Mouse (Mus musculus): ENCODE measurements at regions not wholly inside any gene's neighbourhood (a gene's known extent, or its start where the extent isn't known, plus 50 kb on each side); places are given as distances from the start of the nearest gene placed in this dataset.

DNA sequence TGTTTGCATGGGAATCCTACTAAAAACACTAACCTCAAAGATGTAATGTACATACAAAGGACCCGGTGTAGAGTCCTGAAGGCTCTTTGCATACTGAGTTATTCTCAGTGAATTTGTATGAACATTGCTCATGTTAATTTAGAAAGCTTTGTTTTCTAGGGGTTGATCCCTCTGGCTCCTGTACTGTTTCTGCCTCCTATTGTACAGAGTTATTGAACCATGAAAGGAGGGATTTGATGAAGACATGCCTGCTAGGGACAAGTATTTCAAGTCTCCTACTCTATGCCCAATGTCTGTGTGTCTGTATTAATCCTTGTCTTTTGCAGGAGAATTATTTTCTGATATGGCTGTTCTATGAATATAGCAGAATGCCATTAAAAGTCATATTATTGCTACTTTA lies 1425.1 kb downstream of the Fam181b start:
- no peak for DNase-seq (ENCODE audit: low read depth, low spot score)

GRCm38 (mm10) chr7:94517002-94517401 lies 1437.3 kb downstream of the Fam181b start:
- DNase-seq (ENCODE audit: low read depth, low spot score): no peak

DNA sequence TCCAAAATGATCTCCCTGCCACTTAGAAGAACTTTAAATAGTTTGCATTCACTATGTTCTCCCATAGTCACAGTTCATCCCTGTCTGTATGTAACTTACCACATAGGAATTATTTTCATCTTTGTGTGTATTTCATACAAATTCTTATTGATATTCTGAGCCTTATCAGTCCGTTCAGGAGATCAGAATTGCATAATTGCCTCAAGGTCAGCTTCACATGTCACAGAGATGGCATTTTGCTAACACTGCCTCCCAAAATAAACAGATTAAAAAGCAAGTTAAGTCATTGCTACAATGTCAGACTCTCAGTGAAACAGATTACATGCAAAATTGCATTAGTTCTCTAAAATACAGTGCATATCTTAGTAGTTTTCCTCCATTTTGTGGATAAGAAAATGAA lies 1452.9 kb downstream of the Fam181b start:
- DNase-seq (ENCODE audit: low read depth, low spot score): no peak

DNA sequence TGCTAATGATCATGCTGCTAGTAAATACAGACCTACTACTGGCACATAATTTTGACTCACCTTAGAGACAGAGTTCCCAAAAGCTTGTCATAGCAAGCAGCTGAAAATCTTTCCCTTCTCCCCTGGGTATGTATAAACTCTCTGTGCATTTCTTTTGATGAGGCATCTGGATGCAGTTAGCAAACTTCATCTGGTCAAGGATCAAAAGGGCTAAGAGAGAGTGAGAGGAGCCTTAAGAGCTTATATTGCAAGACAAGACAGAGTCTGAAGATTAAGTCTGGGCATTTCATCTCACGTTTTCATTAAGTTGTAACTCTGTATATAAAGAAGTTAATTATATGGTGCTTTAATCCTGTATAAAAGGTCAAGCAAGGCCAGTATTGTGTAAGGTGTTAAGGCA lies 1468.7 kb downstream of the Fam181b start:
- peak; percentile 13 for DNase-seq (ENCODE audit: low read depth, low spot score)

GRCm38 (mm10) chr7:94581475-94581874 lies 1501.8 kb downstream of the Fam181b start:
- no peak for DNase-seq (ENCODE audit: low read depth, low spot score)

DNA sequence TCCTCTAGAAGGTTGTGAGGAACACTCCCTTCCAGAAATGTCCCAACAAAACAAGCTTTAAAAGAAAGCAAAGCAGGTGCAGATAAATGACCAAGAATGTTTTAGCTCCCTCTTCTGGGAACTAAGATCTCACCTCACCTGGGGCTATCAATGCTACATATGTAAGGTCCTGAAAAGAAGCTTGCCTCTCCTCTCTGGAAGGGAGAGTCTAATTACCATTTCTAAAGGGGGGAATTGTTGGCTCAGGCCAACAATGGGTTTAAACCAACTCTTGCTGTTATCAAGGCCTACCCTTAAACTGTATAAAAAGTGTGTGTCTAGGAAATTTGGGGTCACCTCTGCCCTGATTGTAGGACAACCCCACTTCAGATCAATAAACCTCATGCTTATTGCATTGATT lies 1508.1 kb downstream of the Fam181b start:
- DNase-seq (ENCODE audit: low read depth, low spot score): no peak

GRCm38 (mm10) chr7:94594643-94595042 lies 1515.0 kb downstream of the Fam181b start:
- no peak for DNase-seq (ENCODE audit: low read depth, low spot score)

- DNase-seq (ENCODE audit: low read depth, low spot score): no peak
These were observed 1539.3 kb downstream of the Fam181b start for GRCm38 (mm10) chr7:94618965-94619364.

DNA sequence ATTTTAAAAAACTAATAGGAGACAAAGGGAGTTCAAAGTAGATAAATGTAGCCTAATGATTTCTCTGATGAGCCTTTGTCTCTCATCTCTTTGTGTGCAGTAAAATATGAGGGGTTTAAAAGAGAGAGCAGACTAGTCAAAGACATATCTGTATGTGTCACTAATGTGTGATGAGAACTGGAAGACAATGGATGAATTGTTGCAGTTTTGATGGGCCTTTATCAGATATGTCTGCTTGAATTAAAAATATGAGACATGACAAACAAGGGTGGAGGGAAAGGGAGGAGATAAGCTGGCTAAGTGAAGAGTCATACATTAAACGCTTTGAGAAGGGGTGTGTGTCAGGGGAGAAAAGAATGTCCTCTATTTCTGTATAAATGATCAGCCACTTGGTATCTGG lies 1544.9 kb downstream of the Fam181b start:
- no peak for DNase-seq (ENCODE audit: low read depth, low spot score)

DNA sequence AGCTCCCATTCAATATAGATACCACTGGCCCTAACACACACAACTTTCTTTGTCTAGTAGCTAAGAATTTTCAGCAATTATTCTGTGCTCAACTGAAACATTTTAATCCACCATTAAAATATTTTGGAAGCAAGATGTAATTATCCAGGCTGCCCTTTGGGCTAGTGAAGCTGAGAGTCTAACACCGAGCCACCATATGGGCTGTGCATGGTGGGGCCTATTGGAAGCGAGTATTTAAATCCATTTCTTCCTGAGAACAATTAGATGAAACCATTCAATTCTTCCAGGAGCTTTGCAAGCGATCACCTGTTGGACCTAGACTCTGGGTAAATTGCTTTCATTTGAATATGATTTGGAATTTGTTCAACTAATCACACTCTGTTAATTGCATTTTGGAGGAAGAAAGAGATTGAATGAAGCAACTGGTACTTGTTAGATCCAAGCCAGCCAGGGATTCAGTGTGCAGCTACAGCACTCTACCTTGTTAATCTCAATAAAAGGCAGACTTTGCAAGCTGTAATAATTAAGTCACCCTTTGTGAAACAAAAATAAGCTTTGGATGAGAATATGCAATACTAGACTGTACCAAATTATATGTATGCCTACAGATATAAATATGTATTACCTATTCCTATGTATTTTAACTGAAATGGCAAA lies 1533.6 kb upstream of the Tenm4 start:
- no peak for DNase-seq (ENCODE audit: low read depth, low spot score)

DNA sequence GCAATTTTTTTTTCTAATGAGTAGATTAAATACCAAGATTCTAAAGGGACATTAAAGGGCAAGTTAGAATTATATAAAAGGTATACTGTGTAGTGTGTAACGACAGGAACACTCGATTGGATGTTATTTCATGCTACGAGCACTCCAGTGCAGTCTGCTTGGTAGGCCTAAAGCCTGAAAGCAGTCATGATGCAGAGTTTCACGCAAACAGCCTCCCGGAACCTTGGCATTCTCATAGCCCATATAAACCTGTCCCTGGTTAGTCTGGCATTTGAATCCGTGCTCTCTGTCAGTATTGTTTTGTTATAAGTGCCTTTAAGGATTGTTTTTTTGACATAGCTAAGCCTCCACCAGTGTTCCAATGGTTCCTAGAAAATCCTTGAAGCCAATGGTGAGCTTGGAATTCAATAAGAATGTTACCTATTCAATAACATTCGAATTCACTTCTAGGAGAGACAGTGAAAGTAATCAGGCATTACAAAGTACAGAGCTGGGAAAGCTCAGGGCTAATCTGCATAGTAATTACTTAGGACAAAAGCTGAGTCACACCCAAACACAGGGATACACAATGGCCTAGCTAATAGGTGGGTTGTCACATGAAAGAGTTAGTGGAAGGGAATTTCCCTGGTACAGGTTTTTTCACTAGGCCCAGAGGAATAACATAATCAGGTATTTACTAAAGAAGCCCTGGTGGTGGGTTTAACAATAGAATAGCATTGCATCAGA lies 1526.3 kb upstream of the Tenm4 start:
- DNase-seq (ENCODE audit: low read depth, low spot score): no peak

- DNase-seq (ENCODE audit: low read depth, low spot score): no peak
These were observed 1525.7 kb upstream of the Tenm4 start for GRCm38 (mm10) chr7:94645337-94645736.

- DNase-seq (ENCODE audit: low read depth, low spot score): no peak
These were observed 1520.6 kb upstream of the Tenm4 start for GRCm38 (mm10) chr7:94650462-94650861.

DNA sequence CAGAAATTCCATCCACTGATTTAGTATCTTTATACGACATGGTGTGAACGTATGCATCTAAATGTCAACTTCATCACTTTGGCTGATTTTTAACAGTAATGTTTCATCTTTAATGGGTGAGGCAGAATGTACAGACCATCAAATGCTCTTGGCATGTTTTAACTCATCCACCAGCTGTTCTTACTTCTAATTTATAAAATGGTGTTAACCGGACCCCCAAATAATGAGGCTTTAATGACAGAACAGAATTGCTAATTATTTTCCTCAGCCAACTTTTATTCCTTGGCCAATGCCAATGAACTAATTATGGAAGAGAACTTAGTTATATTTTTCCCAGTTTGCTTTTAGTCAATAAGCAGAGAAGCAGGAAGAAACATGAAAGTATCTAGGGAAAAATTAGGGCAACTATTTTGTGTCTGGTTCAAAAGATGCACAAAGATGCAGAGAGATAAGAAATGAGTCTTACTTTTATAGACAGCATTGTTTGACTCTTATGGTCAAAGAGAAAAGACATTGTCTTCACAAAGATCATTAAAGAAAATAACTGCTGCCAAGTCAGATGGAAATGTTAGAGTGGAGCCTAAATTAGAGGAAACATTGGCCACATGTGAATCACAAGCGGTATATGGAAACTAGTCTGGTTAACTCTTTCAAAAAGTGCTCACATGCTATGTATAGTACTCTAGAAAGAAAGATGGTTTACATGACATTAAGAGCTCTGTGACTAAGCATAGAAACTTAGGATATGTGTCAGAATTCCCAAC lies 1504.5 kb upstream of the Tenm4 start:
- DNase-seq (ENCODE audit: low read depth, low spot score): no peak

DNA sequence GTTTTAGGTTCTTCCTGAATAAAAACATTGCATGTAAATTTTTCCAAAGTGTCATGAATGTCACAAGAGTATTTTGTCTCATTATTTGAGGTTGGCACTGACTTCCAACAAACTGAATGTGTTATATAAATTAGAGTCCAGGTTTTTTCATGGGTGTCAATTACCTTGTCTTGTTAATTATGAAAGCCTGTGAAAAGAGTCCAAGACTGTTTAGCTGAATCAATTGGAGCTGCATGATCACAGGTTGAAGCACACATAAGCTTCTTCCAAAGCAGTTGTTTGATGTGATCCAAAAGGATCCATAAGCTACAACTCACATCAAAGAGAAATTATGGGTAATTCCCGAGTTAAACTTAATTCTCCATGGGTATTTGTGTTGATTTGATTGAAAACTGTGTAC lies 1502.8 kb upstream of the Tenm4 start:
- no peak for DNase-seq (ENCODE audit: low read depth, low spot score)

- peak; percentile 5 for DNase-seq (ENCODE audit: low read depth, low spot score)
These were observed 1502.1 kb upstream of the Tenm4 start for GRCm38 (mm10) chr7:94668836-94669396.

DNA sequence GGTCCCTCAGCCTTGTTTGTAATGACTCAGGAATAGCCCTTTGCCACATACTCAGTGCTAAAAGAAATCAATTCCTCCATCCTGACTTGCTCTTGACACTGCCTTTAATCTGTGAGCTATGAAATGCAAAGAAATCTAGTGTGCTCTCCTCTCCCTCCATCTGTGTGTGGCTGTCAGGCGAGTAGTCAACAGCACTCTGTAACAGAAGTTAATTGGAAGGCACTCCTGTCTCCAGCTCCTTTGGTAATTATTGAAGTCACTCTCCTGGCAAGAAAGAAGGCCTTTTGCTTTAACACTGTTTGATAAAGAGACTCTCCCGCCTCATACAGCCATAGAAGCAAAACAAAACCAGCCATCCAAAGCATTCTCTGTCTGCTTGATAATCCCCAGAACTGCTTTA lies 1483.2 kb upstream of the Tenm4 start:
- DNase-seq (ENCODE audit: low read depth, low spot score): no peak

GRCm38 (mm10) chr7:94697214-94697613 lies 1473.8 kb upstream of the Tenm4 start:
- DNase-seq (ENCODE audit: low read depth, low spot score): no peak

- DNase-seq (ENCODE audit: low read depth, low spot score): no peak
These were observed 1464.6 kb upstream of the Tenm4 start for GRCm38 (mm10) chr7:94706457-94706856.

DNA sequence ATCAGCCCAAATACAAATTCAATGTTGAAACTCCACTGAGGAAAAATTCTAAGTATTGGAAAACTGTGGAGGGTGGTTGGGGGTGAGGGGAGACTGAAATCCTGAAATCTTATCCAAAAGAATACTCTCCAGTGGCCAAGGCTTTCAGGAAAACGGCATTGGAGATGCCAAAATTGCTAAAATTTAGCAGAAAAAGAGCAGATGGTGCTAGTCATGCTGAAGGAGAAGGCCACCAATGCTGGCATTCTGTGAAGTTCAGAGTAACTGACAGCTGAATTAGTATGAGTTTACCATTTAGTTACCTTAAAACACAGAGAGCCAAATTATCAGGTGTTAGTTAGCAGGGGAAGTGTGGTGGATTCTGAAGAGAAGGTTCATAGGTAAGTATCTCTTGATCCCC lies 1437.6 kb upstream of the Tenm4 start:
- no peak for DNase-seq (ENCODE audit: low read depth, low spot score)

DNA sequence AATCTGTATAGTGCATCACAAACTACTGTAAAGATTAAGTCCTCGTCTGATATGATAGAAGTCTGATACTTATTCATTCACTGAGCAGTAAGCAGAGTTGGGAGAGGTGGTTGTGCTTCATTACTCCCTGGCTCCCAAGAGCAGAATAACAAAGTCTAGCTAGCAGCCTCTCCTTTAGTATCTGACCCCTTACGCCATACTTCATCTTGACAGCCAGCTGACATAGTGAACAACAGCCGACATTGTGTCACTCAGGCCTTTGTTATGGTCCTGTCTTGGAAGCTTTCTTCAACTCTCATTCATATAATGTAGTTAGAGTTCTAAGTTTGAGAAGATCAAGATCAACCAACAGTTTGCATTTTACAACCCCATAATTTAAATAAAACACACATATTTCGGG lies 1436.3 kb upstream of the Tenm4 start:
- peak; percentile 27 for DNase-seq (ENCODE audit: low read depth, low spot score)
